Mouse (Mus musculus) myocyte (in vitro differentiated cells): ENCODE results near the gene Klk12.

Experiments
- CEBPB ChIP-seq: IDR thresholded peaks from 2 replicates; pipeline ENCODE4 v1.6.1; 2011; ENCODE audit warnings: mild to moderate bottlenecking, moderate library complexity; ENCODE audit not compliant: poor library complexity, insufficient read depth, severe bottlenecking
- MAX ChIP-seq: IDR thresholded peaks from one replicate; pipeline ENCODE4 v1.6.1; 2011; ENCODE audit warnings: low read depth, mild to moderate bottlenecking, control low read depth
- POLR2A ChIP-seq: IDR thresholded peaks from one replicate; pipeline ENCODE4 v1.6.1; 2011; ENCODE audit warnings: low read depth, mild to moderate bottlenecking, control low read depth, moderate library complexity; ENCODE audit not compliant: insufficient read length
- TCF12 ChIP-seq: IDR thresholded peaks from one replicate; pipeline ENCODE4 v1.6.1; 2011; ENCODE audit warnings: mild to moderate bottlenecking, control low read depth; ENCODE audit not compliant: poor library complexity, insufficient read depth, severe bottlenecking
- USF1 ChIP-seq: IDR thresholded peaks from one replicate; pipeline ENCODE4 v1.6.1; 2011; ENCODE audit warnings: low read depth, mild to moderate bottlenecking, control low read depth, moderate library complexity

DNA sequence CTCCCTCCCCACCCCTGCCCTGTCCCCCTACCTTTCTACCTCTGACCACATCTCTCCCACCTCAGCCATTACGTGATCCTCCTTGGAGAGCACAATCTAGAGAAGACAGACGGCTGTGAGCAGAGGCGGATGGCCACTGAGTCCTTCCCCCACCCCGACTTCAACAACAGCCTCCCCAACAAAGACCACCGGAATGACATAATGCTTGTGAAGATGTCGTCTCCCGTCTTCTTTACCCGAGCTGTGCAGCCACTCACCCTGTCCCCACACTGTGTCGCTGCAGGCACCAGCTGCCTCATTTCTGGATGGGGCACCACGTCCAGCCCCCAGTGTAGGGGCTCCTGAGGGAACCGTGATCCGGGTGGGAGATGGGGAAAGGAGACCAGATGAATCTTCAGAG, 8.7 kb downstream of the Klk12 start:
- TF ChIP-seq TCF12 (no peak), POLR2A (no peak), USF1 (no peak), MAX (no peak), CEBPB (no peak)
